Mouse (Mus musculus): Measurements from ENCODE around the gene Gm5134. TPM values are rescaled to one million over a fixed set of nuclear protein-coding genes. Genes with fewer than 3 reads are reported as not detected.

The Gm5134 gene
- 0.05 and 0.28 TPM in 2 replicates for polyA plus RNA-seq (2015; fragmentation: Nextera tagmentation; extraction: Ambion mirVana)

DNA sequence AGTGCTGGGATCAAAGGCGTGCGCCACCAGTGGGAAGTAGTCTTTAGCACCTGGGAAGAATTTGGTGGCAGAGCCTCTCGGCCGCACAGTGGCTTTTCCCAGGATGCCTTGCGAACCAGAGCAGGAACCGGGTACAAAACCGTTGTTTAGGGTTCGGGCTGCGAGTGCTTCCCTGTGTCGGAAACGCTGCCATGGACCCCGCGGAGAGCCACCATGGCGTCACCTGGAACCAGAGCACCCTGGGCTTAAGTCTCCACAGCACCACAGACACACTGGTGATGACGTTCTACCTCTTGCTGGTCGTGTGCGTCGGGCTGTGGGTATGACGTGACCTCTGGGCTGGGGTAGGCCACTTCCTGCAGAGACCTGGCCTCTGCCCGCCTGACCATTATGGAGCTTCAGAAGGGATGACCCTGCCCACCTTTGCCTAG lies at the start of gene Gm5134:
Gm5134 (plus strand) TSS at position 134 of the 431 bp plus-strand sequence.
- H3K4me3 ChIP-seq (ENCODE audit: low read length): peak within 1 kb of the TSS; percentile 33
- peaks cover 6% of the 10 kb centered on the region; the same call in 1 of the 2 replicates for H3K4me1 ChIP-seq (ENCODE audit: control insufficient read depth, insufficient read depth, low read length)
- WGBS: 22% methylated on average over 20 of the region's 20 CpGs
- no peak within 1 kb of the TSS for H3K27ac ChIP-seq (ENCODE audit: low read length)
- H3K4me2 ChIP-seq (ENCODE audit: low read depth, low read length): peak within 1 kb of the TSS; percentile 55
- peaks cover 13% of the 10 kb centered on the region for H3K27me3 ChIP-seq (ENCODE audit: control insufficient read depth, insufficient read depth, low read length)
- ATAC-seq (replicated peaks; ENCODE audit: extremely low read depth, insufficient read depth, low FRiP score): no peak
- H3K9ac ChIP-seq (ENCODE audit: low read length): peak within 1 kb of the TSS; percentile 37; the same call in 1 of the 2 replicates
- no peaks in the 10 kb centered on the region for H3K36me3 ChIP-seq (ENCODE audit: control insufficient read depth, insufficient read depth)
- no peaks in the 10 kb centered on the region for H3K9me3 ChIP-seq (replicated peaks; ENCODE audit: control insufficient read depth, low read length)

DNA sequence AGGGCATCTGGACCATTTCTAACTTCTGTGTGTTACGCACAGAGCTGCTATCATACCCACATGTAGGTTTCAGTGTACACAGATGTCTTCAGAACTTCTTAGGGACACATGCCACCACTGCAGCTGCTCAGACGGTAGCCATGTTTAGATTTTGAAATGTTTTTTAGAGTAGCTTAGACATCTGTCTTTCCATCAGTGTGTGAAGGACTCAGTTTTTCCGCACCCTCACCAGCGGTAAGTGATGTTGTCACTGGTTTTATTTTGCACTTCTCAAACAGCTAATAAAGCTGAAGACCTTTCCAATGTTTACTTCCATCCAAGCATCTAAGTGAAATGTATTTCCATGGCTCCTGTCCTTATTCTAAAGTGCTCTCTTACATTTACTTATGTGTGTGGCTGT lies 47.4 kb upstream of the Gm5134 start:
- WGBS: 94% methylated on average over 4 of the region's 4 CpGs

DNA sequence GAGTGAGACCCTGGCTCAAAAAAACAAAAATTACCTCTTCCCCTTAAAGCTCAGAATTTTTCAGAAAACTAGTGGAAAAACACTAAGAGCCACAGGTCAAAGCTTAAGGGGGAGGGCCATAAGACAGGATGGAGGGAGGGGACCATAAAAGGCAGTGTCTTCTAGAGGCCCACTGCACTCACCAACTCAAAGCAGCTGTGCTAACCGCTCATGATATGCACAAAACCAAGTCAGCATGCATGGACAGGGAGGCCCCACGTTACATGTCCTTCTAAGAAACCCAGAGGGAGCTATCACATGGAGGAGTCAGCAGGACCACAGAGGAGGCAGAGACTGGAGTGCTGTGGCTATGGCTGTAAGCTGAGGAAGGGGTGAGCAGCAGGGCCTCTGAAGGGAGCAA lies 43.6 kb upstream of the Gm5134 start:
- Histone ChIP-seq H3K4me2 (ENCODE audit: low read depth, low read length) (no peak overlapping the region), H3K4me1 (ENCODE audit: control insufficient read depth, insufficient read depth, low read length) (peaks cover 5% of the 10 kb centered on the region; the same call in 1 of the 2 replicates), H3K27me3 (ENCODE audit: control insufficient read depth, insufficient read depth, low read length) (no peaks in the 10 kb centered on the region), H3K4me3 (ENCODE audit: low read length) (no peak overlapping the region), H3K36me3 (ENCODE audit: control insufficient read depth, insufficient read depth) (peaks cover 53% of the 10 kb centered on the region), H3K27ac (ENCODE audit: low read length) (no peak overlapping the region), H3K9me3 (replicated peaks; ENCODE audit: control insufficient read depth, low read length) (no peaks in the 10 kb centered on the region), H3K9ac (ENCODE audit: low read length) (no peak overlapping the region)
- 80% methylated on average over 2 of the region's 2 CpGs for WGBS
- no peak for ATAC-seq (replicated peaks; ENCODE audit: extremely low read depth, insufficient read depth, low FRiP score)

More for the DNA sequence above, 47.4 kb upstream of the Gm5134 start:
- H3K9me3 ChIP-seq (replicated peaks; ENCODE audit: control insufficient read depth, low read length): no peaks in the 10 kb centered on the region
- ATAC-seq (replicated peaks; ENCODE audit: extremely low read depth, insufficient read depth, low FRiP score): no peak
- H3K27ac ChIP-seq (ENCODE audit: low read length): no peak overlapping the region
- no peak overlapping the region for H3K4me3 ChIP-seq (ENCODE audit: low read length)
- no peak overlapping the region for H3K4me2 ChIP-seq (ENCODE audit: low read depth, low read length)
- H3K4me1 ChIP-seq (ENCODE audit: control insufficient read depth, insufficient read depth, low read length): no peaks in the 10 kb centered on the region
- peaks cover 76% of the 10 kb centered on the region for H3K36me3 ChIP-seq (ENCODE audit: control insufficient read depth, insufficient read depth)
- H3K27me3 ChIP-seq (ENCODE audit: control insufficient read depth, insufficient read depth, low read length): no peaks in the 10 kb centered on the region
- no peak overlapping the region for H3K9ac ChIP-seq (ENCODE audit: low read length)

DNA sequence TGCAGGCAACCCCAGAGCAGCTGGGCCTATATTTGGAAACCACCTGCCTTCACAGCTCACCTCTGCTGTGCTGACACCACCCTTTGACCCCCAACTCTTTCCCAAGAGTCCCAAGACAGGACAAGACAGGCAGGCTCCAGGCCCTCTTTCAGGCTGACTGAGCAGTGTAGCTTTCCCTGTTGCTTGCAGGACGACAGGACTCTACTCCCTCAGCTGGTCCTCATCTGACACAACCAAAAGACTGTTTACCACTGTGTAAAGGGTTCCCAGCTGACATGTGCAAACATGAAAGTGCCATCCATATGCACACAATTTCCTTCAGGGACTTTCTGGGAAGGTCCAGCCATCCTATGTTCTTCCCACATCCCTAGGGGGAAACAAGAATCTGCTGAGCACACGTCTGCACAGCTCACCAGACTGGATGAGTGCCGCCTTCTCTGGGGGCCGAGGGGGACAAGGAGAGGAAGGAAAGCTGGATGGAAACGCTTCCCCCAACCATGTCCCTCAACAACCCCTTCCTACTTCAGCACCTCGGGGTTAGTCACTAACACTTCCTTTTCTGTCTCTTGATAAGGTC lies 41.2 kb upstream of the Gm5134 start:
- Histone ChIP-seq H3K36me3 (ENCODE audit: control insufficient read depth, insufficient read depth) (peaks cover 38% of the 10 kb centered on the region), H3K9ac (ENCODE audit: low read length) (no peak overlapping the region), H3K4me3 (ENCODE audit: low read length) (no peak overlapping the region), H3K27ac (ENCODE audit: low read length) (no peak overlapping the region; the same call in 1 of the 2 replicates), H3K27me3 (ENCODE audit: control insufficient read depth, insufficient read depth, low read length) (no peaks in the 10 kb centered on the region), H3K4me2 (ENCODE audit: low read depth, low read length) (no peak overlapping the region), H3K9me3 (replicated peaks; ENCODE audit: control insufficient read depth, low read length) (no peaks in the 10 kb centered on the region), H3K4me1 (ENCODE audit: control insufficient read depth, insufficient read depth, low read length) (peaks cover 5% of the 10 kb centered on the region; the same call in 1 of the 2 replicates)
- no peak; the same call in 1 of the 2 replicates for ATAC-seq (replicated peaks; ENCODE audit: extremely low read depth, insufficient read depth, low FRiP score)
- 38% methylated on average over 6 of the region's 6 CpGs for whole genome bisulfite sequencing

DNA sequence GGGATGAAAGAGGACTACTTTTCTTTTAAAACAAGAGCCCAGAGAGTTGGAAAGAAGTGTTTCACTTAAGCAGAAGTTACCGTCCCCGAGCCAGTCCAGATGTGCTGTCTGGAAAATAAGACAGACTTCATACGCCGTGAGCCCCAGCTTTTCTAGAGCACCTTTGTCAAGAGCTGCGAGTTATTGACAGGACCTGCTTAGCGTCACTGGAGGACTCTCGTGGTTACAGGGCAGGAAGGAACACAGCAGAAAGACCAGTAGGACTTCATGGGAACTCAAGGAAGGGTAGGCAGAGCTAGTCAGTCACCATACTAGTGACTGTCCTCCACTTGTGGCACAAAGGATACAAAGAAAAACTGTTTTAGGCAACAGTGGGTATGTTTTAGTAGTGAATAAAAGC lies 38.8 kb upstream of the Gm5134 start:
- H3K27me3 ChIP-seq (ENCODE audit: control insufficient read depth, insufficient read depth, low read length): no peaks in the 10 kb centered on the region
- H3K36me3 ChIP-seq (ENCODE audit: control insufficient read depth, insufficient read depth): peaks cover 23% of the 10 kb centered on the region
- H3K9ac ChIP-seq (ENCODE audit: low read length): no peak overlapping the region
- ATAC-seq (replicated peaks; ENCODE audit: extremely low read depth, insufficient read depth, low FRiP score): no peak
- H3K4me3 ChIP-seq (ENCODE audit: low read length): no peak overlapping the region
- H3K27ac ChIP-seq (ENCODE audit: low read length): no peak overlapping the region
- WGBS: 43% methylated on average over 7 of the region's 7 CpGs
- no peak overlapping the region for H3K4me2 ChIP-seq (ENCODE audit: low read depth, low read length)
- no peaks in the 10 kb centered on the region for H3K9me3 ChIP-seq (replicated peaks; ENCODE audit: control insufficient read depth, low read length)
- H3K4me1 ChIP-seq (ENCODE audit: control insufficient read depth, insufficient read depth, low read length): peaks cover 14% of the 10 kb centered on the region

DNA sequence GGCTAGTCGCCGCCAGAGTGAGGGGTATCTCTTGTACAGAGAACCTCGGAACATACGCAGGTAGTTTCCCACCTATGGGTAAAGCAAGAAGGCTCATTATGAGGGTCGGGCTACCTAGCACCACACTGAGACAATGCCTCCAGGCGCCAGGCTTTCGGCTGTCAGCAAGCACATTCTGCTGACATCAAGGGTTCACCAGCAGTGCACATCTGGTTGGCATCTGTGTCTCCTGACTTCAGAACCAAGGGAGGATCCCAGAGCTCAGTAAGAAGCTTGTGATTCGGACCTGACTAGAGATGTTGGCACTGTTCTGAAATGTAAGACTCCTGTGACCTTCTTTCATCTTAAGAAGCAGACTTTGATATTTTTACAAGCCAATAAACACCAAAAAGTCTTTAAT lies 37.5 kb upstream of the Gm5134 start:
- Histone ChIP-seq H3K4me2 (ENCODE audit: low read depth, low read length) (no peak overlapping the region), H3K9ac (ENCODE audit: low read length) (no peak overlapping the region), H3K27me3 (ENCODE audit: control insufficient read depth, insufficient read depth, low read length) (no peaks in the 10 kb centered on the region), H3K27ac (ENCODE audit: low read length) (no peak overlapping the region), H3K4me3 (ENCODE audit: low read length) (no peak overlapping the region), H3K4me1 (ENCODE audit: control insufficient read depth, insufficient read depth, low read length) (peaks cover 16% of the 10 kb centered on the region), H3K36me3 (ENCODE audit: control insufficient read depth, insufficient read depth) (peaks cover 13% of the 10 kb centered on the region), H3K9me3 (replicated peaks; ENCODE audit: control insufficient read depth, low read length) (no peaks in the 10 kb centered on the region)
- ATAC-seq (replicated peaks; ENCODE audit: extremely low read depth, insufficient read depth, low FRiP score): no peak
- WGBS: 84% methylated on average over 8 of the region's 8 CpGs

DNA sequence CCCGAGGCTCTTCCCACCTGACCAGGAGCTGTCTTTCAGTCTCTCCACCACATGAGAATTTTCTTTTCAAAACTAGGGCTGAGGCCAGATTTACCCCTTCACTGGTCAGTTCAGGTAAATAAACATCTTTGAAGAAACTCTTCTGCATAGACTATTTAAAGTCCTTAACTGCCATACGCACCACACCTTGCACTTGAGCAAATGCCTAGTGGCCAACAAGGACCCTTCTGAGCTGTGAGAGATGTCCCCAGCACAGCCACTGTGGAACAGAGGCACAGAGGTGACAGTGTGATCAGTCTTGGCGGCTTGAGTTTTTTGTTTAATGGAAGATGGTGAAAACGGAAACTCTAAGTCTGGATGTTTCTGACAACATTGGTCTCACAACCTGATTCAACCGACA lies 35.3 kb upstream of the Gm5134 start:
- H3K27ac ChIP-seq (ENCODE audit: low read length): no peak overlapping the region
- H3K9ac ChIP-seq (ENCODE audit: low read length): no peak overlapping the region
- no peak for ATAC-seq (replicated peaks; ENCODE audit: extremely low read depth, insufficient read depth, low FRiP score)
- 82% methylated on average over 5 of the region's 5 CpGs for WGBS
- no peaks in the 10 kb centered on the region for H3K9me3 ChIP-seq (replicated peaks; ENCODE audit: control insufficient read depth, low read length)
- H3K4me1 ChIP-seq (ENCODE audit: control insufficient read depth, insufficient read depth, low read length): peaks cover 16% of the 10 kb centered on the region
- no peak overlapping the region for H3K4me3 ChIP-seq (ENCODE audit: low read length)
- H3K27me3 ChIP-seq (ENCODE audit: control insufficient read depth, insufficient read depth, low read length): no peaks in the 10 kb centered on the region
- peaks cover 6% of the 10 kb centered on the region for H3K36me3 ChIP-seq (ENCODE audit: control insufficient read depth, insufficient read depth)
- H3K4me2 ChIP-seq (ENCODE audit: low read depth, low read length): no peak overlapping the region

DNA sequence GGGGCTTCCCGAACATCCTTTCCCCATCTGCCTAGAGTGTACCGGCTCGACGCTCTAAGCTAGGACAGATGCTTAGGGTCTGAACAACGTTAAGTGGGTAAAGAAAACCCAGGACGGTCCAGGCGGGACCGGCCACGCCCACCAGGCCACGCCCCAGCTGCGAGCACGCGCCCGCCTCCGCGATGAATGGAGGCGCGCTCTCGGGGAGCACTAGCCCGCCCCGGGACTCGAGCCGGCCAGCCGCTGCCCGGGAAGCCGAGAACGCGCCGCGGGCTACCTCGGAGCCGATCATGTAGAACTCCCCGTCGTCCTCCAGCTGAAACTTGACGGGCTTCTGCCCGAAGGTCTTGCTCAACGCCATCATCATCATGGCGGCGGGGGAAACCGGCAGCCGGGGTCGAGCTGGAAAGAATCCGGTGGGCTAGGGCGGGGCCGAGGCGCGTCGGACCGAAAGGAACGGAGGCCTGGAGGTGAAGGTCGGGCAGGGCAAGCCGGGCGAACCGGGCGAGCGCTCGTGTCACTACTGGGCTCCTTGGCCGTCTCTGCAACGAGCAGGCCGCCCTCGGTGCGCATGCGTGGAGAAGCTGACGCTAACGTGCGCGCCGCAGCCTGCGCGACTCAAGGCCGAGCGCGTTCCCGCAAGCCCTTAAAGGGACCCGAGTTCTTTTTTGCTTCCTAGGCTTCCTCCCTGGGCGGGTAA lies 33.1 kb upstream of the Gm5134 start, which contains the start of gene Smarcb1:
Smarcb1 (minus strand) TSS at position 592 of the 700 bp plus-strand sequence.
- peaks cover 16% of the 10 kb centered on the region for H3K4me1 ChIP-seq (ENCODE audit: control insufficient read depth, insufficient read depth, low read length)
- H3K9me3 ChIP-seq (replicated peaks; ENCODE audit: control insufficient read depth, low read length): no peaks in the 10 kb centered on the region
- peak within 1 kb of the TSS; percentile 94 for H3K9ac ChIP-seq (ENCODE audit: low read length)
- H3K4me2 ChIP-seq (ENCODE audit: low read depth, low read length): peak within 1 kb of the TSS; percentile 93
- no peaks in the 10 kb centered on the region for H3K27me3 ChIP-seq (ENCODE audit: control insufficient read depth, insufficient read depth, low read length)
- ATAC-seq (replicated peaks; ENCODE audit: extremely low read depth, insufficient read depth, low FRiP score): peak; percentile 95
- H3K36me3 ChIP-seq (ENCODE audit: control insufficient read depth, insufficient read depth): no peaks in the 10 kb centered on the region; the same call in 1 of the 2 replicates
- H3K27ac ChIP-seq (ENCODE audit: low read length): peak within 1 kb of the TSS; percentile 94
- WGBS: under 1% methylated on average over 76 of the region's 76 CpGs
- peak within 1 kb of the TSS; percentile 94 for H3K4me3 ChIP-seq (ENCODE audit: low read length)

All from heart, embryonic 16.5 days (tissue).